Mouse (Mus musculus) retina, adult 2 months (tissue): Measurements from ENCODE around the gene Vgll4.

Experiments used
- DNase-seq: peaks from one replicate; pipeline ENCODE4 v3.0.0-alpha.2; 2012; ENCODE audit warnings: low read depth, low spot score

Gene Vgll4

DNA sequence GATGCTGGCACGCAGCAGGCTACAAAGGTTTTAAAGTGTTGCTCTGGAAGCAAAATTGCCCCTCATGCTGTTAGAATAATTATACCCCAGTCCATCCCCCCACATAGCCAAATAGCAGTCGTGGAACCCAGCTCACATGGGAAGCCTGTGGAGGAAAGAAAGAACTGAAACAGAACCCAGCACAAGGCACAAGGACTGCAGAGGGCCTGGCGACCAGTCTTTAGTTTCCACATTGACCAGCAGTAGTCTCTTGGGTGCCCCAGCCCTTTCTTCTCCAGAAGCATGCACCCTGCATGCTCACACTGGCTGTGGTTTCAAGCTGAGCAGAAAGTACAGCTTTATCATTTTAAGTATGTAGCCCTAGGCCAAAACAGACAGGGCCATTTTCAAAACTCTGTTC, 127.7 kb downstream of the Vgll4 start:
- DNase-seq, result no peak

DNA sequence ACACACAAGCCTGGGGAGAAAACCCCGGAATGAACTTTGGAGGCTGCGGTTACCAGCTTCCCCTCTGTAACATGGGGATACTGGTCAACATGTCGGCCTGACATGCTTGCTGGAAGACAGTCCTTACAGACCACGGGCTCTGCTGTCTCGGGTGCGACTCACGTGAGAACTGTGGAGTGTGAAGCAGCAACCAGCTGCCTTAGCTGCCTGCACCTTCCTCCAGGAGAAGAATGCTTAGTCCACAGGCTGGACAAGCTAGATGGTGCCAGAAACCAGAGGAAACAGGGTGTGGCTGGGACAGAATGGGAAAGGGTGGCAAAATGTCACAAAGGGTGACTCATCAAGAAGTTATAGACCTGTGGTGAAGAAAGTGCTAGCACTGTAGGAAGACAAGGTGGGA, 129.8 kb downstream of the Vgll4 start:
- no peak for DNase-seq

DNA sequence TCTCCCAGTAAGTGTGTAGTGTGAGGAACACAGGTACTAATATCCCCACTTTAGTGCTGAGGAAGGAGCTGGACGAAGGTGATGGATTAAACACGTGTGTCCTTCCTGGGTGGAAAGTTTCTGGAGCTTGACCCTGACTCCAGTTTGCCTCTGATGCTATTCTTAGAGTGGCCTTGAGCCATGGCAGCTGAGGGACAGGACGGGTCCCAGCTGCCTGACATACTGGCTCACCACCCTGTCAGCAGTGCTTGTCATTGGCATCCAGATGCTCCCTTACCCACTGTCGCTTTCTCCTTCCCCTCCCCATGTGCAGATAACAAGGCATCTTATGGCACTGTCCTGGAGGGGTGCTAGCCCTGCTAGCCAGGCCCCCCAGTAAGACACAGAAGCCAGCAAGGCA, 130.9 kb downstream of the Vgll4 start:
- no peak for DNase-seq

DNA sequence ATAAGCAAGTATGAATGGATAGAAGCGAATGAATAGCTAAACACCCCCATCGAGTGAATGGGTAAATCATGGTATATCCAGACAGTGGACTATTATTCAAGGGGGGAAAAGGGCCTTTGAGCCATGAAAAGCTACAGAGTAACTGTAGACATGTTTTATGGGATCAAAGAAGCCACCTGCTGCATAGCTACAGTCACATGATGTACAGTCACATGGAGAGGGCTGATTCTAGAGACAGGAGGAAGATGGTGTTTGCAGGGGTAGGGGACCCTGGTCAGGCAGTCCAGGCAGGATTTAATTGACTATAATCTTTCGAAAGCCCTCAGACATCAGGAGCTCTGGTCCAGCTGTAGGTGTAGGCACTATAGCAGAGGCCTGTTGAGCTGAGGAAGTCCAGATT, 133.4 kb downstream of the Vgll4 start:
- no peak for DNase-seq

DNA sequence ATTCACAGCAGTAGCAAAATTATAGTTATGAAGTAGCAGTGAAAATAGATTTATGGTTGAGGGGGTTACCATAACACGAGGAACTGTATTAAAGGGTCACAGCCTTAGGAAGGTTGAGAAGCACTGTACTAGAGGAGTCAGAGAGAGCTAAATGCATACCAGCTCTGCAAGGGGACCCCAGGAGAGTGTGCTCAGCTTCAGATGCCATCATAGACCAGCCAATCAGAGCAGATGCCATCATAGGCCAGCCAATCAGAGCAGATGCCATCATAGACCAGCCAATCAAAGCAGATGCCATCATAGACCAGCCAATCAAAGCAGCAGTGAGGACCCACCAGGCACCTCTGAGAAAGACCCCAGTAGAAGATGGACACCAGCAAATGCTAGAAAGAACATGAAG, 134.0 kb downstream of the Vgll4 start:
- no peak for DNase-seq

DNA sequence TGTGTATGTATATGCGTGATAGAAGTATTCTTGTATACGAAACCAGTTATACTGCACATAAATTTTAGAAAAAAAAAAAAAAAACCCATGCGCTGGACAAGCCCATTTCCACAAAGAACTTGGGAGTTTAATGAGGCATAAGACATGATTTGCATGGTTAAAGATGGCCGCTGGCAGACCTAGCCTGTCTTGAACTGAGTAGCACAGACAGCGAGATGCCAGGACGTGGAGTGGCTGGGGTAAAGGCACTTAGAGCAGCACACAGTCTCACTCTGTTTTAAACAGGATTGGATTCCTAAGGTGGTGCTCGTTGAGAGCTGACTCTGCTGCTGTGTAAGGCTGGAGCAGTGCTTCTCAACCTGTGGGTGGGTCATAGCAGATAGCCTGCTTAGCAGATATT, 134.4 kb downstream of the Vgll4 start:
- DNase-seq, result no peak

DNA sequence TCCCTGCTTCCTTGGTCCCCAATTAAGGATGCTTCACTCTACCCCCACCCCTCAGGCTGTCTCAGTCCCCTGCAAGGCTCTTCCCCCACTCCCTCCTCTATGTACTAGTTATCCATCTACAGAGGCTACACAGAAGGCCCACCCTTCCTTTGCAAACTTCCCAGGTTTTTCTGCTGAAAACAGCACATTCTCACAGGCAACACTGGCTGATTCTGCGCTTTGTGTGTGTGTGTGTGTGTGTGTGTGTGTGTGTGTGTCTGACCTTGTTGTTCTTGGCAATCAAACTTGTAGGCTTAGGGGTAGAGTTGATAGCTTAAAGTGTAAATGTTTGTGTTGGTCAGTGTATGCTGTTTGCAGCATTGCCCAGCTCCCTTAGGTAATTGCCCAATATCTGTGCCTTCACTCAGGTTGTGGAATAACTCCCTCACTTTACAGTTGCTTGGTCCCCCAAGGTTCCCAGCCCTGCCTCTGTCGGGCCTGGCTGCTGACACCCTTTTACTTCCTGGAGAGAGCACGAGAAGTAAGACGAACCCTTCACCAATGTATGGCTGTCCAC, 135.9 kb downstream of the Vgll4 start:
- no peak for DNase-seq

DNA sequence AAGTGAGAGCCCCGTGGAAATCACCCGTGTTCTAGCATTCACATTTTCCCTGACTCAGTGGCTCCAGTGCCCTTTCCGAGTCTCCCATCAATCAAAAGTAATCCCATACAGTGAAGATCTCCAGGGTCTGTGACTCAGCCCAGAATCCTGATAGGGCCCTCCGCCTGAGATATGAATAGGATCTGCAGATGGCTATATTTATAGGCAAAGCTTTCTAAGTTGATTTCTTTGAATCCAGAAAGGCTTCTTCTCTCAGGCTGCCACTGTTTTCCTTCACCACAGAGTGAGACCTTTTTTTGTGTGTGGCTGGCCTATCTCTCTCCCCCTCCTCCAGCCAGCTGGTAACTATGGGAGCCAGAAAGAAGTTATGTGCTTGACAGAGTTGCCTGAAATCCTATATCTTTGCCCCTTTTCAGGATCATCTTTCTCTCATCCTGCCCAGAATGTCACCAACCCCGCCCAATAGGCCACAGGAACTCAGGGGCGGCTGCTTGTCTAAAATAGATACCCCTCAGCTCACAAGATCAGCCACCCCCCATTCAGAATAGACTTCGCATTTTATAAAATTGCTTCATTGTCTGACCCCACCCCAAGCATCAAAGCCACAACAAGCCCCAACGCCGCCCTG, 136.6 kb downstream of the Vgll4 start:
- no peak for DNase-seq

DNA sequence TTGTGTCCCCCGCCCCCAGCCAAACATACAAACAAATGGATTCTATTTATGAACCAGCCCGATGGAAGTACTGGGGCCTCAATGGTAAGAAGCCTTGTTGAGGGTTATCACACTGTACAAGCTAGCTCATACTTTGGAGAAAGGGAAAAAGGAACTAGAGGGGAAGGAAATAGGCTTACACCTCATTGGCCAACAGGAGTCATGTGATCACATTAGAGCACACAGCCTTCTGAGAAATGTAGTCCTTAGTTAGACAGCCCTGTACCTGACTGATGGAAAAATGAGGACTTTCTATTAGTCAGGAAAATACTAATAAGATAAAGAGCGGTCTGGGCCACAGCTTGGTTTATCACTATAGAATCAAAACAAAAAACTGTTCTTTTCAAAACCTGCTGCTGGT, 138.0 kb downstream of the Vgll4 start:
- DNase-seq, result no peak

DNA sequence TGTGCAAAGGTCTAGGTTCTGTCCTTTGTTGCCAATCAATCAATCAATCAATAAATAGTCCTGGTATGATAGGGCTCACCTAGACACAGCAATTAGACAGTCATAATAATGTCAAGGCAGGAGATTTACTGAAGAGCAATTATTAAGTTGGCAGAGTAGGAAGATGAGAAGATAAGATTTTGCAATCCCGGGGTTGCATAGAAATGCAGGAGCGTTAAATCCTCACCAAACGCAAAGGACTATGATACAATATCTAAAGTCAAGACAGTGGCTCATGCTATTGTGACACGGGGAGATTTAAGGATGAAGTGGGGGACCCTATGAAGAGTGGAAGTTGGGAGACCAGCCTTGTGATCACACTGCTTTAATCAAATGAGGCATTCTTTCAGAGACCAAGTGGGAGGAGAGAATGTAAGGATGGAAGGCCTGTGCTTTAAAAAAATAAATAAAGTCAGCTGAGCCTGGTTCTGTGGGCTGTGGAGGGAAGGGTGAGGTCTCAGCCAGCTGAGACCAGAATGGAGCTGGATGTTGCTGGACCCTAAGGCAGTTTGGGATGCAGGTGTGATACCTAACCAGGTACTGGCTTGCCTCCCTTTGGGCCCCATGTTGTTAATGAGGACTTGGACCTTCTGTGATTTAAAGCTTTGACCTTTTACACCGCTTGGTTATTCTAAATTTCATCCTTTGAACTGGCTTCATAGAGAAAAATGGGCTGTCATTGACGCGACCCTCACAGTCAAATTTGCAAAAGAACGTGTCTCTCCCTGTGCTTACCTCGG, 139.9 kb downstream of the Vgll4 start:
- DNase-seq, result no peak

DNA sequence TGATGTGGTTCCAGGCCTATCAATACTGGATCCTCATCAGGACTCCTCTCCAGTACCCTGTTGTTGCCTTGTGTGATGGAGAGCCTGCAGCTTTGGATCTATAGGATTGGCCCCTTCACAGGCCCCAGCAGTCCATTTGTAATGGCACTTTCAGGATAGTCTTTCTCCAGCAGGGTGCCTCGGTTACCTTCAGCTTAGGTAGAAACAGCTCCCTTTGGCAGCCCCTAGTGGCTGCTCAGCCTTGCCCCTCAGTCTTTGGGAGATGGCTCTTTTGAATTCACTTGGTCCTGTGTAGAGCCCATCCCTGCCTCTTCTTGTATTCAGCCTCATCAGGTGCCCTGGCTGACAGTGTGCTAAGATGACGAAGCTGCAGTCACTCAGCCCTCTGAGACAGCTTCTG, 142.9 kb downstream of the Vgll4 start:
- no peak for DNase-seq

DNA sequence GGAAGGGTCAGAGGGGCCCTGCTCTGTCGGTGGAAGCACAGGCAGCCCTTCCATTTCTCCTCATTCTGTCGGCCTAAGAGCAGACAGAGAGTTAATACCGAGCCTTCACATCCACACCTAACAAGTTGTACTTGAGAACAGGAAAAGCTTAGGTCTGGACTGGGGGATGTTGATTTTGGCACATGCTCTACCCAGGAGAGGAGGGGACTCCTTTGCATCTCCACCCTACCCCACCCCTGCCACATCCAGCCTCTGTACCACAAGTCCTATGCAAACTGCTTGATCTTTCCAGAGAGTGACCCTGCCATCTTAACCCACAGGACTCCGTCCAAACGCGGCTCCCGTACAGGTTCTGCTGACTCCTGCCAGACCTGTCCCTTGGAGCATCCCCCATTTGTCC, 148.1 kb downstream of the Vgll4 start:
- no peak for DNase-seq

DNA sequence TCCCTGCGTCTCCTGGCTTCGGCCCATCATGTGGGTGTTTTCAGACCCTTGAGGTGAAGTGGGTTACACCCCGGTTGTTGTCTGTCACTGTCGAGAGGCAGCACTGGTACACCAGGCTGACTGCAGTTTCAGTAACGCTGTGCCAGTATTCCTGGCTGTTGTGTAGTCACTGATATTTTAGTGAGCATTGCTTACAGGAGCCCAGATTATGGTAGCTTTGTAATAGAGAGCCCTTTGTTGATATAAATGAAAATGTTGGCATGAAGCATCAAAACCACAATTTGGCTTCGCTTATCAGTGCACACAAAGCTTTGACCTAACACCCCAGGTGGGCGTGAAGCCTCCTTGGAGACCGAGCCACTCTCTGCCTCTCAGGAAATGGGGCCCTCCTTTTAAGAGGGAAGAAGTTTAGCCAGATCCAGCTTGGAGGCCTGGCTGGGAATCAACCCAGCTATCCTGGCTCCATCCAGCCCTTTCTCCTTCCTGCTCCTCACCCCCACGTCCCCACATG, 149.8 kb downstream of the Vgll4 start:
- DNase-seq, result no peak

DNA sequence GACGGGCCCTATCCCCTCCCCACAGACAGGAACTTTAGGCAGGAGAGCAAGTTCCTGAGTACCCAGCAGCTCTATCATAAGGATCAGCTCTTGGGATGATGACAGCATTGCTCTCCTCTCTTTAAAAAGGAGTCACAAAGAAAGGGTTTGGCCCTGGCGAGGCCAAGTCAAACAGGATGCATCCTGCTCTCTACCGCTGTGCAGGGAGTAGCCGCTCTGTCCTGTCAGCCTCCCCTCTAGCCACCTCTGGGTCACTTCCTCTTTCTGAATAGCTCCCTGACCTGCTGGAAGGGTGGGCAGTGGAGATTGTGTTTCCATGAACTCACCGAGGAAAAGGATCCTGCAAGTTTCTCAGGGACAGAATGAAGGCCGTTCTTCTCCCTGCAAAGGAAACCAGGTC, 151.3 kb downstream of the Vgll4 start:
- no peak for DNase-seq

DNA sequence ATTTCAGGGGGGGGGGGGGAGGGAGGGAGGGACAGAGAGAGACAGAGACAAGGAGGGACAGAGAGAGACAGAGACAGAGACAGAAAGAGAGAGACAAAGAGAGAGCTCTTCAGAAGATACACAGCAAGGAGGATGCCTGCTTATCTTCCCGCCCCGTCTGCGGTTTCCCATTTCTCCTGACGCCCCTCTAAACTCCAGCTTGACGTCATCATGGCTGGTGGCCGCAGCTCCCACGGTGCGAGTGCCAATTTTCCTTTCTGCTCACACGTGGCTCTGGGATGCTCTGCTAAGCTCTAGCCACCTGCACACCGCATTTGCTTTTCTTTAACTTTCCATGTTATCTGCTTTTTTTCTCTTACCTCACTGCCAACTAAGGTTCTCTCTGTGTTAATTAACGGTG, 151.8 kb downstream of the Vgll4 start:
- no peak for DNase-seq

DNA sequence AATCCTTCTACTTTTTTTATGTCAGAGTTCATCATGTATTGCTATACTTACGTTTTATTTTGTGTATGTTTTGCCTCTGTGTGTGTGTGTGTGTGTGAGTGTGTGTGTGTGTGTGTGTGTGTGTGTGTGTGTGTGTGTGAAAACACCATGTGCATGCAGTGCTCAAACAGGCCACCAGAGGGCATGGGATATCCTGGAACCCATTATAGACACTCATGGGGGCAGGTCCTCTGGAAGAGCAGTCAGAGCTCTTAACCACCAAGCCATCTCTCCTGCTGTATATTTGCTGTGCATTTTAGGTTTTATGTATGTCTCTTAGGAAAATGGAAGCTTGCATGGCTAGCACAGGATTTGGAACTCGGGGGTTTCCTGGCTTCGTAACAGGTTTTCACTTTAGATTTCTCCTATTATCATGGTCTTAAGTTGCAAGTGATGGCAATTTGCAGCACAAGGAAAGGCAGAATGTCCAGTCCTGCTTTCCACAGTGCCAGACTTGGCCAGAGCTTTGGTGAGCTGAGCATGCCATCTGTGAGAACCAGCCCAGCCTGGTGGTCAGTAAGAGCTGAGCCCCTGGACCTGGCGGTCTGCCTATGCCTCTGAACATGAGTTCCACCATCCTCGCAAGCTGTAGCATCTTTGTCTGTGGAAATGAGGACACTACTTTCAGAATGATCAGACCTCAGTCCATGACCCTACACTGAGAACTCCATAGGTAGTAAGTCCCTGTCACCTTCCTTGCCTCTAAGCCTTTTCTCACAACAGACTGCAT, 154.7 kb downstream of the Vgll4 start:
- DNase-seq, result no peak

DNA sequence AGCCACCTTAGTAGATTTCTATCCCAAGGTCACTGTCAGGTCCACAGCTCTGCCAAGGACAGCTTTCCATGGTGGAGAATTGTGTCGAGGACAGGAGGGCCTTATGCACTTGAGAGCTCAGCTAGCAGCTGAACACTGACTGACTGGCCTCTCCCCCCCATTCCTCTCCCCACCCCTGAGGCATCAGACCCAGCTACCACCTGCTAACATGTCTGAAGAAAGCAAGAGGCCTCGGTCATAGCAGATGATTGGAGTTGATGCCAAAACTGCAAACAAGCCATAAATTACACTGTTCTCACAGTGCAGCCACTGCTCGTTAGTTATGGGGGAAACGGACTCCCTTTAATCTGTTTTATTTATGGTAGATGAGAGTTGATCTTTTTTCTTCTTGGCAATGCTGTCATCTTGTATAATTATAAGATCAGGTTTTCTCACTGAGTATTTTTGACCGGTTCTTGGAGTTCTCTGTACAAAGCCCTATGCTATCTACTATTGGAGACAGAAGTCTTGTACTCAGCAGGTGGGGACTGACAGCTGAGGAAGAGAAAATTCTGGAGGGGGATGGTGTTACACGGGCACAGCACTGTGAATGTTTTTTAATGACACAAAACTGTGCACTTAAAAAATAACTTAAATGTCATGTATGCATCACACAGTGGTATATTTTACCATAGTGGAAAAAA, 155.5 kb downstream of the Vgll4 start:
- no peak for DNase-seq

DNA sequence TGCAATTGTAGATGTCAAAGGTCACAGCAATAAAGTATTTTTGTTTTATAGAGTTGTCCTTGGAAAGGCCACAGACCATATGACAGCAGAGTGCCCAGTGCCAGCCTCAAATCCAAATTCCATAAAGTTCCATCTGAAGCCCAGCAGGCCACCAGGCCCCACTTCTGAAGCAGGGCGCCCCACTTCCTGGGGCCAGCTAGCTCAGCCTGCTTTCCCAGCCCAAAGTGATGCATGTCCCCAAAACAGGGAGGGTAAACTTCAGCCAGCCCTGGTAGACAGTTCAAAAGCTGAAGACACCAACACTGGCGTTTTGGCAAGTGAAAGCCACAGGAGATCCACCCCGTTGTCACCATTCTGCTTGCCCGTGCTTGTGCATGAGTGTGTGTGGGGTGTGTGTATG, 157.0 kb downstream of the Vgll4 start:
- DNase-seq, result no peak

DNA sequence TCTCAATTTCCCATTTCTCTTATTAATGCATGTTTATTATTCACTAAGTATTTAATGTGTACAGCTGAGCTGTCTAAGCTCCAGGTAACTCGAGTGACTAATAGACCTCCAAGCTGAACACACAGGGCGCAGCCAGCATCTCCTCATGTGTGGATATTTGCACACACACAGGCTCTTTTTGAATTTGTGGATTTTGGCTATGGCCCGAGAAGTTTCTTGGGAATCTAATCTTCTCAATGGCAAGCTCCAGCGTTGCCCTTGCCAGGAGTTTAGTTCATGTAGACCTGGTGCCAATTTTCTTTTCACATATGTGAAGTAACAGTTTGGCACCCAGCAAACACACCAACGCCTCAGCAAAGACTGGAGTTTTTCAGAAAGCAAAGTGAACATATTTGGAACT, 157.5 kb downstream of the Vgll4 start:
- DNase-seq, result no peak
